Comparison of ENCODE assay signal across 26 mouse cellular contexts in genomic region chr8:107814931-107815330, GRCm38 (mm10).
DNase-seq lines count a peak whose midpoint lies in the region; ATAC-seq and TF ChIP-seq lines count a peak whose summit lies in the region.
"Had no signal": no experiment of that assay in that cellular context is flagged by ENCODE, and none has a peak within 500 bp of the region (broad histone marks: within the 10 kb centered on the region; RNA-seq: fewer than 3 reads in every experiment).

No protein-coding gene starts in this region.

- H3K4me3 ChIP-seq in hindbrain, embryonic 12.5 days = no peak overlapping the region
- H3K4me3 ChIP-seq in hindbrain, embryonic 10.5 days = no peak overlapping the region
- no peak overlapping the region for H3K4me3 ChIP-seq in hindbrain, embryonic 13.5 days
- no peak overlapping the region for H3K4me3 ChIP-seq in hindbrain, postnatal 0 days (ENCODE audit: low read length)
- H3K4me3 ChIP-seq in midbrain, embryonic 14.5 days (replicated peaks; ENCODE audit: low read depth, low read length) = no peak overlapping the region
- H3K4me3 ChIP-seq: forebrain, embryonic 15.5 days; heart, embryonic 12.5 days; kidney, embryonic 15.5 days; liver, embryonic 12.5 days; neural tube, embryonic 12.5 days had no signal

- peaks cover 4% of the 10 kb centered on the region; the same call in 1 of the 2 replicates for H3K27me3 ChIP-seq in hindbrain, embryonic 12.5 days
- H3K27me3 ChIP-seq in hindbrain, embryonic 10.5 days (ENCODE audit: insufficient read depth, poor library complexity, severe bottlenecking) = 0 out of 2 replicates have a peak, but pooled peaks cover 2% of the 10 kb centered on the region
- no peaks in the 10 kb centered on the region for H3K27me3 ChIP-seq in hindbrain, embryonic 13.5 days
- no peaks in the 10 kb centered on the region; the same call in 1 of the 2 replicates for H3K27me3 ChIP-seq in hindbrain, postnatal 0 days (ENCODE audit: insufficient read depth, low read length)
- no peaks in the 10 kb centered on the region for H3K27me3 ChIP-seq in midbrain, embryonic 14.5 days (ENCODE audit: control insufficient read depth, insufficient read depth, low read length)
- H3K27me3 ChIP-seq: liver, embryonic 12.5 days; neural tube, embryonic 12.5 days had no signal

- 50% methylated on average over 14 of the region's 14 CpGs for WGBS in hindbrain, embryonic 12.5 days
- WGBS in hindbrain, embryonic 10.5 days = 64% methylated on average over 14 of the region's 14 CpGs
- 41% methylated on average over 14 of the region's 14 CpGs for WGBS in hindbrain, embryonic 13.5 days
- 39% methylated on average over 14 of the region's 14 CpGs for WGBS in hindbrain, postnatal 0 days
- WGBS in midbrain, embryonic 14.5 days = 62% methylated on average over 14 of the region's 14 CpGs

- no peak overlapping the region for H3K4me2 ChIP-seq in hindbrain, embryonic 12.5 days (replicated peaks)
- no peak overlapping the region for H3K4me2 ChIP-seq in hindbrain, embryonic 13.5 days
- no peak overlapping the region for H3K4me2 ChIP-seq in hindbrain, postnatal 0 days (ENCODE audit: low read depth, low read length)
- H3K4me2 ChIP-seq in midbrain, embryonic 14.5 days (ENCODE audit: low read length) = no peak overlapping the region
- H3K4me2 ChIP-seq: forebrain, embryonic 15.5 days; heart, embryonic 12.5 days; kidney, embryonic 15.5 days; liver, embryonic 12.5 days; neural tube, embryonic 12.5 days had no signal

- H3K27ac ChIP-seq in hindbrain, embryonic 12.5 days = peak overlapping the region; percentile 68; the same call in 1 of the 2 replicates
- H3K27ac ChIP-seq in hindbrain, embryonic 10.5 days = no peak overlapping the region
- H3K27ac ChIP-seq in hindbrain, embryonic 13.5 days = 0 out of 2 replicates have a peak overlapping the region, but pooled peaks have one; percentile 13
- no peak overlapping the region for H3K27ac ChIP-seq in hindbrain, postnatal 0 days
- H3K27ac ChIP-seq in midbrain, embryonic 14.5 days (replicated peaks; ENCODE audit: low read depth, low read length) = peak overlapping the region; percentile 16; the same call in 1 of the 2 replicates
- H3K27ac ChIP-seq: forebrain, embryonic 15.5 days; kidney, embryonic 15.5 days; liver, embryonic 12.5 days; neural tube, embryonic 12.5 days had no signal

- TF ChIP-seq CTCF in hindbrain, postnatal 0 days (IDR thresholded peaks at IDR 0.05; ENCODE audit: low read depth) = 0 out of 2 replicates have a peak, but pooled peaks have one; percentile 4

- no peaks in the 10 kb centered on the region for H3K9me3 ChIP-seq in hindbrain, embryonic 12.5 days (replicated peaks)
- H3K9me3 ChIP-seq in hindbrain, embryonic 10.5 days = no peaks in the 10 kb centered on the region
- H3K9me3 ChIP-seq in hindbrain, embryonic 13.5 days = no peaks in the 10 kb centered on the region
- no peaks in the 10 kb centered on the region for H3K9me3 ChIP-seq in hindbrain, postnatal 0 days (ENCODE audit: low read length)
- H3K9me3 ChIP-seq in midbrain, embryonic 14.5 days (ENCODE audit: control insufficient read depth, low read length) = no peaks in the 10 kb centered on the region
- H3K9me3 ChIP-seq: forebrain, embryonic 15.5 days; heart, embryonic 12.5 days; kidney, embryonic 15.5 days; liver, embryonic 12.5 days; neural tube, embryonic 12.5 days had no signal

- DNase-seq in hindbrain, embryonic 10.5 days (ENCODE audit: low spot score) = no peak
- DNase-seq in hindbrain, postnatal 0 days (ENCODE audit: low spot score) = no peak
- no peak for DNase-seq in midbrain, embryonic 14.5 days
- no peak for DNase-seq in lung, postnatal 14 days
- no peak for DNase-seq in right cerebral cortex, postnatal 4 days
- DNase-seq in layer of hippocampus, adult 11-12 months (ENCODE audit: low spot score) = no peak
- DNase-seq: adrenal gland, postnatal 10 days; cerebellum, adult 8-10 months; cerebellum, postnatal 36 days; gastrocnemius, postnatal 25 days; heart, adult 18-20 months; heart, postnatal 4 days; kidney, adult 18-20 months; kidney, postnatal 25 days; liver, postnatal 0 days; right cerebral cortex, adult 18-20 months; thymus, adult 2 months; thymus, postnatal 36 days had no signal

- H3K4me1 ChIP-seq in hindbrain, embryonic 12.5 days = peaks cover 30% of the 10 kb centered on the region
- H3K4me1 ChIP-seq in hindbrain, embryonic 10.5 days (replicated peaks) = peaks cover 25% of the 10 kb centered on the region
- peaks cover 36% of the 10 kb centered on the region for H3K4me1 ChIP-seq in hindbrain, embryonic 13.5 days (replicated peaks)
- H3K4me1 ChIP-seq in hindbrain, postnatal 0 days (ENCODE audit: insufficient read depth, low read length) = no peaks in the 10 kb centered on the region
- H3K4me1 ChIP-seq in midbrain, embryonic 14.5 days (ENCODE audit: control insufficient read depth, insufficient read depth, low read length) = peaks cover 28% of the 10 kb centered on the region
- H3K4me1 ChIP-seq: heart, embryonic 12.5 days; liver, embryonic 12.5 days had no signal

- H3K9ac ChIP-seq in hindbrain, embryonic 12.5 days = no peak overlapping the region
- H3K9ac ChIP-seq in hindbrain, embryonic 13.5 days = no peak overlapping the region
- H3K9ac ChIP-seq in hindbrain, postnatal 0 days (replicated peaks; ENCODE audit: low read length) = no peak overlapping the region
- no peak overlapping the region for H3K9ac ChIP-seq in midbrain, embryonic 14.5 days (replicated peaks; ENCODE audit: low read length)
- H3K9ac ChIP-seq: forebrain, embryonic 15.5 days; heart, embryonic 12.5 days; kidney, embryonic 15.5 days; liver, embryonic 12.5 days; liver, postnatal 0 days; neural tube, embryonic 12.5 days had no signal

- no peak for ATAC-seq in hindbrain, embryonic 12.5 days (ENCODE audit: low FRiP score)
- no peak for ATAC-seq in hindbrain, embryonic 13.5 days (ENCODE audit: low FRiP score)
- no peak for ATAC-seq in hindbrain, postnatal 0 days
- ATAC-seq in midbrain, embryonic 14.5 days (ENCODE audit: low FRiP score, low TSS enrichment) = no peak
- ATAC-seq: forebrain, embryonic 15.5 days; liver, embryonic 12.5 days; liver, postnatal 0 days; Patski had no signal

- no peaks in the 10 kb centered on the region for H3K36me3 ChIP-seq in hindbrain, embryonic 12.5 days
- H3K36me3 ChIP-seq in hindbrain, embryonic 10.5 days = no peaks in the 10 kb centered on the region
- H3K36me3 ChIP-seq in hindbrain, embryonic 13.5 days = no peaks in the 10 kb centered on the region
- H3K36me3 ChIP-seq in hindbrain, postnatal 0 days (ENCODE audit: insufficient read depth, low read length) = no peaks in the 10 kb centered on the region
- H3K36me3 ChIP-seq in midbrain, embryonic 14.5 days (ENCODE audit: control insufficient read depth, insufficient read depth, low read length) = no peaks in the 10 kb centered on the region
- H3K36me3 ChIP-seq: forebrain, embryonic 15.5 days; heart, embryonic 12.5 days; kidney, embryonic 15.5 days; liver, embryonic 12.5 days; neural tube, embryonic 12.5 days had no signal

Comparison
In these comparisons a context has a peak if more than half of its experiments do, and no peak if none do; other contexts are left out.
1. H3K27ac ChIP-seq: peak in hindbrain, embryonic 12.5 days (single experiment), hindbrain, embryonic 13.5 days (single experiment) and midbrain, embryonic 14.5 days (single experiment); none in hindbrain, embryonic 10.5 days (single experiment) and hindbrain, postnatal 0 days (single experiment).